Mouse (Mus musculus): ENCODE measurements around the gene Pmch.

Pmch gene

DNA sequence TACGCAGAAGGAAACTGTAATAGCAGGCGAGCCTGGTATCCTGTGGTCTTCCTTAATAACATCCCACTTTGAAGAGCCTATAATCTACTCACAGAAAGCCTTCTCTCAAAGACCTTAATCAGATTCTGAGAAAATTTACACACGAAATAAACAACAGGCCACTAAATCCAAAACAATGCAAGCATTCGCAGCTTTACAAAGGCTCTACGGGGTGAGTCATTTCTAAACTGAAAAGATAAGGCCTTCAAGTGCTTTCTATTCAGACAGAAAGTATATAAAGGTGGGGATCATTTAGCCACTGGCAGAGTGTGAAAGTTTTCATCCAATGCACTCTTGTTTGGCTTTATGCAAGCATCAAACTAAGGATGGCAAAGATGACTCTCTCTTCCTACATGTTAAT lies at the start of gene Pmch:
Gene Pmch (plus strand): TSS at position 301 of the 400 bp plus-strand sequence.
- H3K36me3 ChIP-seq (ENCODE audit: control insufficient read depth, insufficient read depth, low read length, poor library complexity, severe bottlenecking): no peaks in the 10 kb centered on the region
- DNase-seq (ENCODE audit: low read depth, low spot score): no peak
- H3K27me3 ChIP-seq (ENCODE audit: control insufficient read depth, insufficient read depth, low read length, poor library complexity, severe bottlenecking): no peaks in the 10 kb centered on the region

DNA sequence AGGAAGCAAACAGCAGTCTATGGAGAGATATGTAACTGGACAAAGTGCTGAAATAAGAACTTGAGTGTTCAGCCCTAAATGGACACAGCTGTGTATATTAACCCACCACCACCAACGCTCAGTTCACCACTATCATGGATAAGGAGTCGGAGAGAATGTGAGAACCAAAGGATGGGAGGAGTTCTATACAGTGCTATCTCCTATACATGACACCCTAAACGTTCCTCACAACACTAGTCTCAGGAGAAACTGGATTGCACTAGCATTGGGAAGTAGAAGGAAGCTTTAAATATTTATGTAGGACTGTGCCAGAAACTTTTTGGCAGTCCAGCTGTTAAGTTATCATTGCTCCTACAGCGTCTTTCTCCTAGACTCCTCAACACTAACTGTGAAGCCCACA lies 46.6 kb upstream of the Pmch start:
- Histone ChIP-seq H3K27me3 (ENCODE audit: control insufficient read depth, insufficient read depth, low read length, poor library complexity, severe bottlenecking) (no peaks in the 10 kb centered on the region; the same call in 1 of the 2 replicates), H3K36me3 (ENCODE audit: control insufficient read depth, insufficient read depth, low read length, poor library complexity, severe bottlenecking) (no peaks in the 10 kb centered on the region)
- no peak for DNase-seq (ENCODE audit: low read depth, low spot score)

DNA sequence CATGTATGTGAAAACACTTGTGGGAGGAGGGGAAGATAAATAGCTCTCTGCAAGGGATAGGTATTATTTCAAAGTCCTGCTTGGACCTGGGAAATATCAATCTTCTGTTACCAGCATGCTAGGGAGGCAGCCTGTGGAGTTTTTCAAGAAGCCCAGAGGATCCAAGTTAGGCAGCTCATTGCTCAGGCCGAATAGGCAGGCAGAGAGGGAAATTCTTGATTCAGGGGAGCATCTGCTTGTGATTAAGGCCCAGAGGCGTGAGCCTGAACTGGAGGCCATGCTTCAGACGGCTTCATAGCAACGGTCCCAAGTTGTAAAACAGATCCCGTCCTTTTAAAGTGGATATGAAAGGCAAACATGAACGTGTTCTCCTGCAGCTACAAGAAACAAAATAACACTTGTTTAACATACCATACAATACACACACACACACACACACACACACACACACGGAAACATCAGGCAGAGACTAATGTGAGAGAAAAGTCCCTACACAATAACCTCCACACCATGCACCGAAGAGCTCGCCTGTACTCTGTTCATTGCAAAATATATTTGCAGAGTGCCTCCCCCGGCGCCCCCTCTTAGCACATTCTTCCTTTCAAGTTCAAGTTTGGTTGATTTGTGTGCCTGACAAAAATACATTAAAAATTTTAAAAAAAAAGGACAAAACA lies 44.6 kb upstream of the Pmch start:
- no peak for DNase-seq (ENCODE audit: low read depth, low spot score)
- no peaks in the 10 kb centered on the region; the same call in 1 of the 2 replicates for H3K27me3 ChIP-seq (ENCODE audit: control insufficient read depth, insufficient read depth, low read length, poor library complexity, severe bottlenecking)
- no peaks in the 10 kb centered on the region for H3K36me3 ChIP-seq (ENCODE audit: control insufficient read depth, insufficient read depth, low read length, poor library complexity, severe bottlenecking)

DNA sequence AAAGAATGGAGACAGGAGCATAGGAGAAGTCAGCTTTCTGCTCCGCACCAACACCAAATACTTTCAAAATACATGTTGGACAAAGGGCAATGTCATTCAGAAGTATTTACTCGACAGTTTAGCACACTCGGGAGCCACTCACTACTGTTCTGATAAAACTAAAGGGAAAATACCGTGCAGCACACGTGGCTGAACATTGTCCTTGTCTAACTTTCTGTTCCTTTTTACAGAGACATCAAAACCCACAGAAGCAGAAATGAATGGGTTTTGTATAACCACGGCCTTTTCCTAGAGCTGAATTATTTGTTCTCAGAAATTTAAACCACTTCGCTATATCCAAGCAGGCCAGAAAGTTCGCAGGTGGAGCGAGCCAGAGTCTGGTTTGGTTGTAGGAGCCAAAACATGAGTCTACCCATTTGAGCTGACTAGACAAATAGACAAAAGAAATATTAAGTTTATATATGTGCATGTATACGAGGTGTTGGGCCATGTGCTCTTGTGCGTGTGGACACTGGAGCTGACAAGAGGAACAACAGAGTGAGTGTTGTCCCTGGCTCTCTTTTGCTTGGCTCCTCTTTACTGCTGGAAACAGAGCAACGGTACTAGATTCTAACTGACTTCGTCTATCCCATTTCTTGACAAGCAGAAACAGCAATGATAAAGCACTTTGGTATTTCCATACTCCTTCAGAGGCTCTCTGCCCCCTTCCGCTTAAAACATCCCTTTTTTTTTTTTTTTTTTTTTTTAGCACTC lies 36.5 kb upstream of the Pmch start:
- no peaks in the 10 kb centered on the region for H3K36me3 ChIP-seq (ENCODE audit: control insufficient read depth, insufficient read depth, low read length, poor library complexity, severe bottlenecking)

DNA sequence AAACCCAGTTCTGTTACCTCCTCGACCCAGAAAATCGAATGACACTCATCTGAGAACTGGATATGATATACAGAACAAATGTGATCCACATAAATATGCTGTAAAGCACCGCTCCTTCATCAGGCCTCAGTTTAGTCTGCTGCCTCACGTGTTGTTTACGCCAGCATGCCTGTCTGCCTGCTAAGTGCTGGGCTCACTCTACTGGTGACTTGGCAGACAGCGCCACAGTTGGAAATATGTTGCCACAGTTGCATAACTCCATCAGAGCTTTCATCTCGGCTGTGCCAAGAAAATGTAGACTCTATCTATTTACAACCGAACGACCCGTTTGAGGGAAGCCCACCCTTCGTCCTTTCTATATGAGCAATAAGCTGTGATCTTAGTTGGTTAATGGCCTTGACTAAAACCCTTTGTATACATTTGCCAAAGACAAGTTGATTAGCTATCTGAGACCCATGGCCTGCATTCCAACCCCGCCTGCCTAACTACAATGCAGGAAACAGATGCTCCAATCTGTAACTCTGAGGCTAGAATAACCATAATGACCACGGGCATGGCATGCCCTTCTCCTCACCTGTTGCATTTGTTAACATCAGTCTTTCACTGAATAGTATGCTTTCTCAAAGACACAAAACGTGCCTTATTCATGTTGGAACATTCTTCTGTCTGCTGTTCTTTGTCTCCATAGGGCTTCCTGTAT lies 33.8 kb upstream of the Pmch start:
- Histone ChIP-seq H3K27me3 (ENCODE audit: control insufficient read depth, insufficient read depth, low read length, poor library complexity, severe bottlenecking) (no peaks in the 10 kb centered on the region; the same call in 1 of the 2 replicates), H3K36me3 (ENCODE audit: control insufficient read depth, insufficient read depth, low read length, poor library complexity, severe bottlenecking) (no peaks in the 10 kb centered on the region)
- DNase-seq (ENCODE audit: low read depth, low spot score): no peak

More for the DNA sequence above, 36.5 kb upstream of the Pmch start:
- DNase-seq (ENCODE audit: low read depth, low spot score): peak; percentile 51
- H3K27me3 ChIP-seq (ENCODE audit: control insufficient read depth, insufficient read depth, low read length, poor library complexity, severe bottlenecking): no peaks in the 10 kb centered on the region; the same call in 1 of the 2 replicates

DNA sequence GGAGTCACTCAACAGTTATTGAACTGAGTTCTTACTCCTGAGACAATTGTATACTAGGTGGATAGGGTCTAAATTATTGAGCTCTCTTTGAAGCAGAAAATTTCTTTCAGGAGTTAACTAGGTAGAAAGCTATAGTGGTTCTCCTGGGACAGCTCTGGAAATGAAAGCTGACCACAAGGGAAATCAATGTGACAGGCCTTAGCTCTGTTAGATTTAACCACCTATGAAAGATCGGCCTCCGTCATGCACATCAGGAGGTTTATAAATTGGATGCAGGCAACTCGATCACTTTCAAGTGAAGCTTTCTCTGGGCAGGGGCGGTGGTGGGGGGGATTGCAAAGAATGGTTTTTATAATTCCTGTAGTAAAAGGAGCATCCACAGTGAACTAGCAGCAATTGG lies 27.4 kb upstream of the Pmch start:
- Histone ChIP-seq H3K27me3 (ENCODE audit: control insufficient read depth, insufficient read depth, low read length, poor library complexity, severe bottlenecking) (no peaks in the 10 kb centered on the region; the same call in 1 of the 2 replicates), H3K36me3 (ENCODE audit: control insufficient read depth, insufficient read depth, low read length, poor library complexity, severe bottlenecking) (no peaks in the 10 kb centered on the region)
- DNase-seq (ENCODE audit: low read depth, low spot score): no peak

DNA sequence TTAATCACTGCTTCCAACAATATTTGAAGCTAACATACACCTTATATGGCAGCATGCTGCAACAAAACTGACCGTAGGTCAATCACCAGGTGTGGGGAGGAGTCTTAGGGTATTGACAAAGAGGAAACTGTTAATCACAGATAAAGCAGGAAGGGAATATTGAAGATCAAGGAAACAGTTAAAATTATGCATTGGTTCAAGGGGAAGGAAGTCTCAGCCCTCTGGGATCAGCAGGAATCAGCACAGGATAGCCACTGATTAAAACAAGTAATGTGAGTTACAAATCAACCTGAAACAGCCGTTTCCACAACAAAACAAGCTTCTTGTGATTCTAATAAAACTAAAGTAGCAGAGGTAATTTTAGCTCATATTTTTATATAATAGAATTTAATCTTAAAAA lies 26.0 kb upstream of the Pmch start:
- Histone ChIP-seq H3K36me3 (ENCODE audit: control insufficient read depth, insufficient read depth, low read length, poor library complexity, severe bottlenecking) (no peaks in the 10 kb centered on the region), H3K27me3 (ENCODE audit: control insufficient read depth, insufficient read depth, low read length, poor library complexity, severe bottlenecking) (no peaks in the 10 kb centered on the region; the same call in 1 of the 2 replicates)
- no peak for DNase-seq (ENCODE audit: low read depth, low spot score)

DNA sequence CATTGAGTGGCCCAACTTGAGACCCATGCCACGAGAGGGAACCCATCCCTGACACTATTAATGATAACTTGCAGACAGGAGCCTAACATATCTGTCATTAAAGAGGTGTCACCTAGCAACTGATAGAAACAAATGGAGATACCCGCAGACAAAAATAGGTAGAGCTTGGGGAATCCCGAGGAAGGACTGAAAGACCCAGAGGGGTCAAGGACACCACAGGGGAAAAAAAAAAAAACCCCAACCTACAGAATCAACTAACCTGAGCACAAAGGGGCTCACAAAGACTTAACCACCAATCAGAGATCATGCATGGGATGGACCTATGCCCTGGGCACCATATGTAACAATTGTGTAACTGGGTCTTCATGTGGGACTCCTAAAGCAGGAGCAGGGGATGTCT lies 23.5 kb upstream of the Pmch start:
- H3K27me3 ChIP-seq (ENCODE audit: control insufficient read depth, insufficient read depth, low read length, poor library complexity, severe bottlenecking): no peaks in the 10 kb centered on the region
- DNase-seq (ENCODE audit: low read depth, low spot score): no peak
- H3K36me3 ChIP-seq (ENCODE audit: control insufficient read depth, insufficient read depth, low read length, poor library complexity, severe bottlenecking): no peaks in the 10 kb centered on the region

DNA sequence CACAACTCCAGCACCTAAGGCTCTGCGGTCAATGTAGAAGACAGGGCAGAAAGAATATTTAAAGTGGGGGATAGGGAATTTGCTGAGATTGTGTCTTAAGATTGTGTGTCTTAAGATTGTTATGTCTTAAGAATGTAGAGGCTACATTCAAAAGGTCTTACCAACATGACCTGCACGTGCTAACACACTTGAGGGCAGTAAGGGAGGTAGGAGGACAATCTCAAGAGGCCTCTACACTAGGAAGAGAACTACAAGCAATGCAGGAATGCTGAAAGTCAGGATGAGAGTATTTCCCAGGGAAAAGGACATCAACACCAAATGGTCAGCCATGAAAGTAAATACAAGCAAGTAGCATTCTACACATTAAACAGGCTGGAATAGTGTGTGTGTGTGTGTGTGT lies 15.3 kb downstream of the Pmch start:
- Histone ChIP-seq H3K27me3 (ENCODE audit: control insufficient read depth, insufficient read depth, low read length, poor library complexity, severe bottlenecking) (no peaks in the 10 kb centered on the region), H3K36me3 (ENCODE audit: control insufficient read depth, insufficient read depth, low read length, poor library complexity, severe bottlenecking) (no peaks in the 10 kb centered on the region)
- no peak for DNase-seq (ENCODE audit: low read depth, low spot score)

DNA sequence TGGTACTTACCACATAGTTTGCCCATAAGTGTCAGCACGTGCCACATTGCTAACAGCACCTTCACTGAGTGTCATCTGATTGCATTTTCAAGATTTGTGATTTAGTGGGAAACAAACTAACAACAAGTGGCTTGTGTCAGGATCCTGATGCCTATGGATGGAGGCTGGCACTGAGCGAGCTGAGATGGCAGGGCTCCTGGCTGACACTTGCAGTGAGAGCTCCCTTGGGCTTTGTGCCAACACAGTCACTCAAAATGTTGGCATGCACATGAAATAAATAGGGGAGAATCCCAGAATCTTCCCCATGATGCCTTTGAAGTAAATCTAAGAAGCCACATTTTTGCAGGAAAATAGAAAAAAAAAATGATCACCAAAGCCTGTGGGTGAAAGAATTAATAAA lies 22.4 kb downstream of the Pmch start:
- Histone ChIP-seq H3K36me3 (ENCODE audit: control insufficient read depth, insufficient read depth, low read length, poor library complexity, severe bottlenecking) (no peaks in the 10 kb centered on the region), H3K27me3 (ENCODE audit: control insufficient read depth, insufficient read depth, low read length, poor library complexity, severe bottlenecking) (no peaks in the 10 kb centered on the region)
- no peak for DNase-seq (ENCODE audit: low read depth, low spot score)

DNA sequence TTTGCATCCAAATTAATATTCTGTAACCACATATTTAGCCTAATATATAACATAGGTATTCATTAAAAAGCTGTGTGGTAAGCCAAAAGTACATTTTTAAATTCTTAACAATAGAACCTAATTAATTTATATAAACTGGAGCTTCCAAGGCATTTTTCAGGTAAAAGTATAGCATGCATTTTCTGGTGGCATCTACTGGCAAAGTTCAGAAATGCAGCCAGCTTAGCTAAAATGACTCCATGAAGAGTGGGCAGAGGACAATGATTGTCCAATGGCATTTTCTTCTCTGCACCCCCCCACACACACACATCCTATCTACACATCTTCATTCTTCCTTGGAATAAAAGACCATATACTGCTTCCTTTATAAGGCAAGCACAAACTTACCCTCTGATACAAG lies 28.8 kb downstream of the Pmch start:
- Histone ChIP-seq H3K27me3 (ENCODE audit: control insufficient read depth, insufficient read depth, low read length, poor library complexity, severe bottlenecking) (no peaks in the 10 kb centered on the region), H3K36me3 (ENCODE audit: control insufficient read depth, insufficient read depth, low read length, poor library complexity, severe bottlenecking) (no peaks in the 10 kb centered on the region)
- DNase-seq (ENCODE audit: low read depth, low spot score): no peak

DNA sequence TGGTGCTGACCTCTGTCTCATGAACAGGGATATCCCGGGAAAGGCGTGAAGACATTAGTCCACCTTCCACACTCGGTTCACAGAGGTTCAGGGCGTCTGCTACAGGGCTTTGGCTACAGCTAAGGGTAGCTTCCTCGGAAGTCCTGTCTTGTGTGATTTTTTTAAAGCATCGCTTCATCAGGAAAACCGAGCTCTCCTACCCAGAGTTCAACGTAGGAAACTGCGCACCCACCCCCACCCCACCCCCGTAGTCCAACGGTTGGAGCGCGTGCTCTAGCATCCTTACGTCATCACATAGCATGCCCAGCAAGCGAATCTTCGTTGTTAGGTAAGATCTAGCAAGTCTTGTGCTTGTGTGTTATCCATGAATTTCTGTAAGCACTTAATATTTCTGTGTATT lies 44.8 kb downstream of the Pmch start:
- H3K36me3 ChIP-seq (ENCODE audit: control insufficient read depth, insufficient read depth, low read length, poor library complexity, severe bottlenecking): no peaks in the 10 kb centered on the region
- H3K27me3 ChIP-seq (ENCODE audit: control insufficient read depth, insufficient read depth, low read length, poor library complexity, severe bottlenecking): no peaks in the 10 kb centered on the region
- DNase-seq (ENCODE audit: low read depth, low spot score): no peak
